Mouse (Mus musculus) right cerebral cortex, postnatal 10 days (tissue): ENCODE measurements at regions not wholly inside any gene's neighbourhood (a gene's known extent, or its start where the extent isn't known, plus 50 kb on each side); places are given as distances from the start of the nearest gene placed in this dataset.

ENCODE experiments used
- DNase-seq, 2 experiments: peaks; one replicate each; pipeline ENCODE4 v3.0.0; 2021; ENCODE audit warnings: low spot score in 2 of 2

- DNase-seq: no peak
Measured at GRCm38 (mm10) chr10:51287852-51288251, 192.6 kb upstream of the Gm49339 start.

- no peak for DNase-seq
Measured at GRCm38 (mm10) chr10:51291412-51292207, 188.8 kb upstream of the Gm49339 start.

- DNase-seq: no peak
Measured at GRCm38 (mm10) chr10:51312814-51313213, 167.6 kb upstream of the Gm49339 start.

DNA sequence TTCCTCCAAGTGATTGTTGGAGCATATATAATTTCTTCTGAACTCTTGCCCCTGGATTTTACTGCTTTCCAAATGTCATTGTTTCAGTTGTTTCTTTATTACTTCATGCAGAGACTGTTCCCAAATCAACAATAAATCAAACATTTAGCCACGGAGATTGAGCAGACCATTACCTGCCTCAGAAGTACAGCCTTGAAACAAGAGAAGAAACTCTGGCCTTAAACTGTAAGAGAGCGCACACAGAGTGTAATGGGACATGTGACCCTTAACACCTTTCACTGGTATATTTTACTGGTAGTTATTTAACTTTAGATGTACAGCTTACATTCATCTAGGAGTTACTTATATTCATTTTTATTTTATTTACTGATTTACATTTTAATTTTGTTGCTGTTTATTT lies 160.2 kb upstream of the Gm49339 start:
- no peak for DNase-seq

- DNase-seq: no peak
Measured at GRCm38 (mm10) chr10:51328772-51329171, 151.6 kb upstream of the Gm49339 start.

DNA sequence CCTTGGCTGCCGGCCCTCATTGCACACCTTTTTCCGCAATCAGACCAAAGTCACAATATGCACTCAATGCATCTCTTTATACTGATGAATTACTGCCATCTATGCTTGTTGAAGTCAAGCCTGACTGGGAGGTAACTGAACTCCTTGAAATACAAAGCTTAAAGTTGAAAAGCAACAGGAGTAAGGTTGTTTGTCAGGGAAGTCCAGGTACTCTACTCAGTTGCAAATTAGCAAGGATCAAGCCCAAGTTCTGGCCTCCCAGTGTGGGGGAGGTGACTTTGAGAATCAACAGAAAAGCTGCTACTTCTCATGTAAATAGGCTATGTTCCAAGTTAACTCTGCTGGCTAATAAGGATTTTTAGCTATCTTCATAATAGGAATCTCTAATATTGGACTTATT lies 151.0 kb upstream of the Gm49339 start:
- DNase-seq: no peak
